Mouse (Mus musculus): ENCODE data around the gene Gon4l. TPM values are rescaled to one million over a fixed set of nuclear protein-coding genes. Genes with fewer than 3 reads are reported as not detected.

Gene Gon4l
- total RNA-seq, 2 experiments from 2014 or later, result 14.2 to 15.9 TPM

- Histone ChIP-seq H3K27ac (peak overlapping the region; percentile 17; the same call in 1 of the 2 replicates), H3K4me3 (no peak overlapping the region)
- intact Hi-C loops (cut with DNase I), result loop anchor here (5.0 kb wide), 2 partner anchors 93 to 118 kb away; no protein-coding TSS in a partner anchor
- peak; percentile 75 for TF ChIP-seq CTCF (IDR thresholded peaks at IDR 0.05)
- DNase-seq, result no peak
These were observed 104.7 kb downstream of the Gon4l start for GRCm38 (mm10) chr3:88939749-88940148.

- Histone ChIP-seq H3K27ac (no peak overlapping the region), H3K4me3 (no peak overlapping the region)
- no peak for DNase-seq
- intact Hi-C loops (cut with DNase I), result loop anchor here (5.0 kb wide), 1 partner anchor 90 kb away; no protein-coding TSS in a partner anchor
- no peak for TF ChIP-seq CTCF (IDR thresholded peaks at IDR 0.05)
These were observed 107.4 kb downstream of the Gon4l start for GRCm38 (mm10) chr3:88942316-88942880.

- intact Hi-C loops (cut with DNase I), result loop anchor here (5.0 kb wide), 1 partner anchor 88 kb away; no protein-coding TSS in a partner anchor
- Histone ChIP-seq H3K4me3 (no peak overlapping the region), H3K27ac (no peak overlapping the region)
- DNase-seq, result no peak
- no peak for TF ChIP-seq CTCF (IDR thresholded peaks at IDR 0.05)
These were observed 109.1 kb downstream of the Gon4l start for GRCm38 (mm10) chr3:88944109-88944508.

GRCm38 (mm10) chr3:88949786-88950575 is 115.0 kb downstream of the Gon4l start:
- no peak for TF ChIP-seq CTCF (IDR thresholded peaks at IDR 0.05)
- peak overlapping the region; percentile 79 for H3K4me3 ChIP-seq
- H3K27ac ChIP-seq, result peak overlapping the region; percentile 96
- peak; percentile 97 for DNase-seq
- intact Hi-C loops (cut with DNase I), result loop anchor here (5.0 kb wide), 1 partner anchor 42 kb away; no protein-coding TSS in a partner anchor

- intact Hi-C loops (cut with DNase I), result loop anchor here (5.0 kb wide), 1 partner anchor 42 kb away; no protein-coding TSS in a partner anchor
- peak; percentile 88 for DNase-seq
- Histone ChIP-seq H3K27ac (peak within 1 kb of the TSS; percentile 96), H3K4me3 (peak within 1 kb of the TSS; percentile 79)
- TF ChIP-seq CTCF (IDR thresholded peaks at IDR 0.05), result peak; percentile 54
These were observed 115.7 kb downstream of the Gon4l start, which contains the start of the genes Ash1l and Dap3 for GRCm38 (mm10) chr3:88950576-88951326. TSS of gene Ash1l (plus strand) at chr3:88950622. TSS of gene Dap3 (minus strand) at chr3:88951181.

GRCm38 (mm10) chr3:88951327-88951800 is 116.3 kb downstream of the Gon4l start:
- Histone ChIP-seq H3K4me3 (peak overlapping the region; percentile 79), H3K27ac (peak overlapping the region; percentile 96)
- DNase-seq, result no peak
- no peak for TF ChIP-seq CTCF (IDR thresholded peaks at IDR 0.05)
- intact Hi-C loops (cut with DNase I), result loop anchor here (5.0 kb wide), 1 partner anchor 41 kb away; no protein-coding TSS in a partner anchor

GRCm38 (mm10) chr3:88953246-88953645 is 118.2 kb downstream of the Gon4l start:
- intact Hi-C loops (cut with DNase I), result loop anchor here (5.0 kb wide), 1 partner anchor 39 kb away; no protein-coding TSS in a partner anchor
- TF ChIP-seq CTCF (IDR thresholded peaks at IDR 0.05), result no peak
- DNase-seq, result no peak
- H3K4me3 ChIP-seq, result no peak overlapping the region
- peak overlapping the region; percentile 38; the same call in 1 of the 2 replicates for H3K27ac ChIP-seq

- no peak for TF ChIP-seq CTCF (IDR thresholded peaks at IDR 0.05)
- Histone ChIP-seq H3K4me3 (no peak overlapping the region), H3K27ac (peak overlapping the region; percentile 38; the same call in 1 of the 2 replicates)
- intact Hi-C loops (cut with DNase I), result loop anchor here (5.0 kb wide), 1 partner anchor 39 kb away; no protein-coding TSS in a partner anchor
- DNase-seq, result no peak
These were observed 118.7 kb downstream of the Gon4l start for GRCm38 (mm10) chr3:88953736-88954135.

Other genes starting within 250 kb of the Gon4l start
- gene Arhgef2, start 229.3 kb upstream of the Gon4l start, total RNA-seq (2021), result 10 to 100 TPM; 22.4 to 24.7 TPM
- not detected for gene Rxfp4, start 182.1 kb upstream of the Gon4l start, total RNA-seq (2021)
- 10 to 100 TPM; 24.0 TPM for gene Khdc4, start 149.4 kb upstream of the Gon4l start, total RNA-seq (2021)
- 10 to 100 TPM; 20.8 to 20.9 TPM for gene Rit1, start 118.4 kb upstream of the Gon4l start, total RNA-seq (2021)
- gene Syt11, start 60.1 kb upstream of the Gon4l start, total RNA-seq (2021), result 1 to 10 TPM; 2.7 to 5.2 TPM
- gene Msto1, start 78.8 kb downstream of the Gon4l start, total RNA-seq (2021), result 1 to 10 TPM; 7.0 to 8.6 TPM
- 10 to 100 TPM; 34.2 to 35.6 TPM for gene Ash1l, start 115.4 kb downstream of the Gon4l start, total RNA-seq (2021)
- 10 to 100 TPM; 65.5 to 79.9 TPM for gene Dap3, start 116.0 kb downstream of the Gon4l start, total RNA-seq (2021)